Mouse (Mus musculus): ENCODE results near the gene Kcnd1. TPM values are rescaled to one million over a fixed set of nuclear protein-coding genes. Genes with fewer than 3 reads are reported as not detected.
A peak's percentile ranks its signal among the peaks of the same experiment; 100 is the strongest.

The Kcnd1 gene
- total RNA-seq, 2 experiments from 2014 or later: 0.29 to 0.49 TPM

GRCm38 (mm10) chrX:7847845-7848244, 25.8 kb downstream of the Kcnd1 start:
- no peak for ATAC-seq (ENCODE audit: poor library complexity, severe bottlenecking)

- ATAC-seq (ENCODE audit: poor library complexity, severe bottlenecking): peak; percentile 67
These were observed 32.5 kb downstream of the Kcnd1 start for GRCm38 (mm10) chrX:7854578-7854977.

- peak; percentile 56 for ATAC-seq (ENCODE audit: poor library complexity, severe bottlenecking)
These were observed 37.2 kb downstream of the Kcnd1 start for GRCm38 (mm10) chrX:7859191-7859753.

- no peak for ATAC-seq (ENCODE audit: poor library complexity, severe bottlenecking)
These were observed 41.1 kb downstream of the Kcnd1 start for GRCm38 (mm10) chrX:7863181-7863580.

- peak; percentile 75 for ATAC-seq (ENCODE audit: poor library complexity, severe bottlenecking)
These were observed 42.5 kb downstream of the Kcnd1 start for GRCm38 (mm10) chrX:7864551-7864950.

- ATAC-seq (ENCODE audit: poor library complexity, severe bottlenecking): peak; percentile 51; the same call in 1 of the 2 replicates
These were observed 43.3 kb downstream of the Kcnd1 start for GRCm38 (mm10) chrX:7865343-7865742.

GRCm38 (mm10) chrX:7865786-7866185, 43.7 kb downstream of the Kcnd1 start:
- no peak for ATAC-seq (ENCODE audit: poor library complexity, severe bottlenecking)

GRCm38 (mm10) chrX:7867141-7867540, 45.1 kb downstream of the Kcnd1 start:
- no peak for ATAC-seq (ENCODE audit: poor library complexity, severe bottlenecking)

GRCm38 (mm10) chrX:7868506-7868905, 46.4 kb downstream of the Kcnd1 start:
- ATAC-seq (ENCODE audit: poor library complexity, severe bottlenecking): no peak

GRCm38 (mm10) chrX:7869826-7870225, 47.7 kb downstream of the Kcnd1 start:
- no peak for ATAC-seq (ENCODE audit: poor library complexity, severe bottlenecking)

GRCm38 (mm10) chrX:7878007-7878419, 55.9 kb downstream of the Kcnd1 start, which contains the start of gene Pim2:
Gene Pim2, plus strand, starts transcription at chrX:7878262.
- ATAC-seq (ENCODE audit: poor library complexity, severe bottlenecking): peak; percentile 95

GRCm38 (mm10) chrX:7878495-7878894, 56.4 kb downstream of the Kcnd1 start:
- no peak for ATAC-seq (ENCODE audit: poor library complexity, severe bottlenecking)

- ATAC-seq (ENCODE audit: poor library complexity, severe bottlenecking): peak; percentile 60
These were observed 57.7 kb downstream of the Kcnd1 start for GRCm38 (mm10) chrX:7879819-7880218.

- peak; percentile 87 for ATAC-seq (ENCODE audit: poor library complexity, severe bottlenecking)
These were observed 61.9 kb downstream of the Kcnd1 start, which contains the start of gene Slc35a2 for GRCm38 (mm10) chrX:7883841-7884567. Gene Slc35a2, plus strand, starts transcription at chrX:7884028.

Other genes with a start within 250 kb of the Kcnd1 start
- 0.41 TPM in 1 of 2 replicates, not detected in the other for gene Foxp3, start 248.6 kb upstream of the Kcnd1 start, total RNA-seq (2015)
- gene Foxp3, start 248.6 kb upstream of the Kcnd1 start, total RNA-seq (2017): 0.49 and 0.66 TPM in 2 replicates
- 0.05 and 0.09 TPM in 2 replicates for gene Ppp1r3f, start 248.0 kb upstream of the Kcnd1 start, total RNA-seq (2015)
- gene Ppp1r3f, start 248.0 kb upstream of the Kcnd1 start, total RNA-seq (2017): 0.53 and 0.55 TPM in 2 replicates
- 9.5 and 12.3 TPM in 2 replicates for gene Ccdc22, start 216.8 kb upstream of the Kcnd1 start, total RNA-seq (2015)
- 20.2 and 26.4 TPM in 2 replicates for gene Ccdc22, start 216.8 kb upstream of the Kcnd1 start, total RNA-seq (2017)
- gene Cacna1f, start 215.2 kb upstream of the Kcnd1 start, total RNA-seq (2015): 0.40 and 0.59 TPM in 2 replicates
- gene Cacna1f, start 215.2 kb upstream of the Kcnd1 start, total RNA-seq (2017): 0.07 and 0.37 TPM in 2 replicates
- 0.50 and 1.5 TPM in 2 replicates for gene Syp, start 183.8 kb upstream of the Kcnd1 start, total RNA-seq (2015)
- 1.2 and 3.7 TPM in 2 replicates for gene Syp, start 183.8 kb upstream of the Kcnd1 start, total RNA-seq (2017)
- gene Prickle3, start 165.0 kb upstream of the Kcnd1 start, total RNA-seq (2015): 7.0 and 8.7 TPM in 2 replicates
- gene Prickle3, start 165.0 kb upstream of the Kcnd1 start, total RNA-seq (2017): 7.9 and 9.3 TPM in 2 replicates
- gene Plp2, start 150.9 kb upstream of the Kcnd1 start, total RNA-seq (2015): 987 and 1,037 TPM in 2 replicates
- gene Plp2, start 150.9 kb upstream of the Kcnd1 start, total RNA-seq (2017): 267 and 300 TPM in 2 replicates
- not detected in 2 replicates for gene Magix, start 141.0 kb upstream of the Kcnd1 start, total RNA-seq (2015)
- gene Magix, start 141.0 kb upstream of the Kcnd1 start, total RNA-seq (2017): 0.18 TPM in 1 of 2 replicates, not detected in the other
- gene Gpkow, start 125.2 kb upstream of the Kcnd1 start, total RNA-seq (2015): 24.8 and 25.7 TPM in 2 replicates
- gene Gpkow, start 125.2 kb upstream of the Kcnd1 start, total RNA-seq (2017): 24.2 and 25.7 TPM in 2 replicates
- gene Wdr45, start 108.0 kb upstream of the Kcnd1 start, total RNA-seq (2015): 25.6 and 38.7 TPM in 2 replicates
- 13.4 and 18.9 TPM in 2 replicates for gene Wdr45, start 108.0 kb upstream of the Kcnd1 start, total RNA-seq (2017)
- gene Gm45208, start 100.0 kb upstream of the Kcnd1 start, total RNA-seq (2015): not detected in 2 replicates
- gene Gm45208, start 100.0 kb upstream of the Kcnd1 start, total RNA-seq (2017): not detected in 2 replicates
- 7.8 and 20.6 TPM in 2 replicates for gene Praf2, start 93.8 kb upstream of the Kcnd1 start, total RNA-seq (2015)
- 5.4 and 5.8 TPM in 2 replicates for gene Praf2, start 93.8 kb upstream of the Kcnd1 start, total RNA-seq (2017)
- not detected in 2 replicates for gene Ccdc120, start 71.4 kb upstream of the Kcnd1 start, total RNA-seq (2015)
- gene Ccdc120, start 71.4 kb upstream of the Kcnd1 start, total RNA-seq (2017): not detected in 2 replicates
- gene Tfe3, start 59.7 kb upstream of the Kcnd1 start, total RNA-seq (2015): 45.9 and 54.6 TPM in 2 replicates
- 22.3 and 39.4 TPM in 2 replicates for gene Tfe3, start 59.7 kb upstream of the Kcnd1 start, total RNA-seq (2017)
- 39.5 and 55.4 TPM in 2 replicates for gene Gripap1, start 32.5 kb upstream of the Kcnd1 start, total RNA-seq (2015)
- 70.5 and 81.9 TPM in 2 replicates for gene Gripap1, start 32.5 kb upstream of the Kcnd1 start, total RNA-seq (2017)
- 43.2 and 50.6 TPM in 2 replicates for gene Otud5, start 19.1 kb downstream of the Kcnd1 start, total RNA-seq (2015)
- gene Otud5, start 19.1 kb downstream of the Kcnd1 start, total RNA-seq (2017): 70.2 and 73.0 TPM in 2 replicates
- gene Pim2, start 56.0 kb downstream of the Kcnd1 start, total RNA-seq (2015): 4.7 and 8.6 TPM in 2 replicates
- 1.1 and 1.4 TPM in 2 replicates for gene Pim2, start 56.0 kb downstream of the Kcnd1 start, total RNA-seq (2017)
- 6.4 and 9.8 TPM in 2 replicates for gene Slc35a2, start 61.7 kb downstream of the Kcnd1 start, total RNA-seq (2015)
- 10.9 and 13.5 TPM in 2 replicates for gene Slc35a2, start 61.7 kb downstream of the Kcnd1 start, total RNA-seq (2017)
- 25.6 and 29.8 TPM in 2 replicates for gene Pqbp1, start 77.0 kb downstream of the Kcnd1 start, total RNA-seq (2015)
- 116 and 123 TPM in 2 replicates for gene Pqbp1, start 77.0 kb downstream of the Kcnd1 start, total RNA-seq (2017)
- 75.8 and 85.4 TPM in 2 replicates for gene Timm17b, start 77.1 kb downstream of the Kcnd1 start, total RNA-seq (2015)
- 35.8 and 50.0 TPM in 2 replicates for gene Timm17b, start 77.1 kb downstream of the Kcnd1 start, total RNA-seq (2017)
- gene Gm10491, start 85.5 kb downstream of the Kcnd1 start, total RNA-seq (2015): not detected in 2 replicates
- gene Gm10491, start 85.5 kb downstream of the Kcnd1 start, total RNA-seq (2017): not detected in 2 replicates
- gene Gm10490, start 87.3 kb downstream of the Kcnd1 start, total RNA-seq (2015): not detected in 2 replicates
- gene Gm10490, start 87.3 kb downstream of the Kcnd1 start, total RNA-seq (2017): not detected in 2 replicates
- gene Pcsk1n, start 97.5 kb downstream of the Kcnd1 start, total RNA-seq (2015): not detected in 2 replicates
- not detected in 2 replicates for gene Pcsk1n, start 97.5 kb downstream of the Kcnd1 start, total RNA-seq (2017)
- not detected in 2 replicates for gene Eras, start 106.3 kb downstream of the Kcnd1 start, total RNA-seq (2015)
- not detected in 2 replicates for gene Eras, start 106.3 kb downstream of the Kcnd1 start, total RNA-seq (2017)
- gene Hdac6, start 125.6 kb downstream of the Kcnd1 start, total RNA-seq (2015): 6.4 and 7.5 TPM in 2 replicates
- 8.0 and 9.3 TPM in 2 replicates for gene Hdac6, start 125.6 kb downstream of the Kcnd1 start, total RNA-seq (2017)
- gene Gata1, start 155.8 kb downstream of the Kcnd1 start, total RNA-seq (2015): 5.8 and 7.1 TPM in 2 replicates
- 5.6 and 7.6 TPM in 2 replicates for gene Gata1, start 155.8 kb downstream of the Kcnd1 start, total RNA-seq (2017)
- gene Glod5, start 196.2 kb downstream of the Kcnd1 start, total RNA-seq (2015): not detected in 2 replicates
- not detected in 2 replicates for gene Glod5, start 196.2 kb downstream of the Kcnd1 start, total RNA-seq (2017)